Mouse (Mus musculus) E14TG2a.4 (cell line): ENCODE results near the gene Bid.

ENCODE experiments used
- CTCF ChIP-seq: conservative IDR thresholded peaks from 2 replicates; pipeline ENCODE4 v1.5.1; 2014; ENCODE audit warnings: low read length
- NANOG ChIP-seq: IDR thresholded peaks from 2 replicates; pipeline ENCODE4 v1.6.1; 2014; ENCODE audit warnings: borderline replicate concordance, low read length, mixed read lengths
- POU5F1 ChIP-seq: IDR thresholded peaks from 2 replicates; pipeline ENCODE4 v1.6.1; 2014; ENCODE audit warnings: low read length, borderline replicate concordance

DNA sequence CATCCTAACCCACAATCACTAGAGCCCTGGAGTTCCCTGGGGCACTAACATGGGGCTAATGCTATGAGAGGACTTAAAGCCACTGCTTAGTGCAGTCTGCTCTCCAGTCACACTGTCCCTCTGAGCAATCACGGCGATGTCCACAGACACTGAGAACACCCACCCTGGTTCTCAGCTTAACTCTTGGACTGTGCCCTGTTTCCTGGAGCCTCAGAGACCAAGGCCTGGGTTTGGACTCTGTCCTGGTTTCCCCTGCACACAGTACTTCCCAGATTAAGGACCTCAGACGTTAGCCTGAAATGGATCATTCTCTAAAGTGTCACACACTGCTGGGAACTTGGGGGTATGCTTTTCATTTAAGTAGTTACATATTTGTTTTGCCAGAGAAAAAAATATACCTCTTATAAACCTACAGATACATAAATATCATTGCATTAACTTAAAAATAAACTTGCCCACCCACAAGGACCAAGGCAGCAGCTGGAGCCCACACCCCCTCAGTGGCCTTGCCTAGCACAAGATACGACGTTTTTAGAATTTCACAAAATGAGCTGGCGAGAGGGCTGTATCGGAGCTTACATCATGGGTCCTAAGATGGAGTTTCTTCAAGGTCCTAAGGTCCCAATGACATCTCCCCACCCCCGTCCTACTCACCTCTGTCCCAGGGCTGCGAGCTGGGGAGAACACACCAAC is 43.8 kb upstream of the Bid start:
- TF ChIP-seq CTCF (no peak), POU5F1 (no peak), NANOG (no peak)
